Mouse (Mus musculus) kidney, embryonic 16.5 days (tissue): ENCODE measurements around the gene Lamc2. TPM values are rescaled to one million over a fixed set of nuclear protein-coding genes. Genes with fewer than 3 reads are reported as not detected.
"Not testable (repeated sequence)": the region's sequence is repeated elsewhere in the genome, so short reads cannot be mapped to it uniquely, and the experiment has no call there.

Experiments
- ATAC-seq: fragments of 200-750 bp; cut with Nextera tagmentation; 2 replicates; pipeline ENCODE4 v1.8.0; 2017; ENCODE audit warnings: moderate TSS enrichment; ENCODE audit not compliant: low FRiP score, low TSS enrichment
- H3K27ac ChIP-seq: fragments of 300-500 bp; sonication (generic); 2 replicates; pipeline ENCODE4 v1.5.1; 2014; ENCODE audit warnings: low read length
- H3K27me3 ChIP-seq: fragments of 300-500 bp; sonication (generic); 2 replicates; pipeline ENCODE4 v1.6.1; 2014; ENCODE audit warnings: low read length, control low read depth, mixed read lengths; ENCODE audit not compliant: insufficient read depth
- H3K36me3 ChIP-seq: fragments of 300-500 bp; sonication (generic); 2 replicates; pipeline ENCODE4 v1.6.1; 2014; ENCODE audit warnings: low read length, control low read depth, mixed read lengths; ENCODE audit not compliant: insufficient read depth
- H3K4me1 ChIP-seq: fragments of 300-500 bp; sonication (generic); 2 replicates; pipeline ENCODE4 v1.6.1; 2014; ENCODE audit warnings: low read length, control low read depth, mixed read lengths; ENCODE audit not compliant: insufficient read depth
- H3K4me2 ChIP-seq: fragments of 300-500 bp; sonication (generic); replicated peaks from 2 replicates; pipeline ENCODE4 v1.6.1; 2014; ENCODE audit warnings: low read depth, low read length
- H3K4me3 ChIP-seq: fragments of 300-500 bp; sonication (generic); 2 replicates; pipeline ENCODE4 v1.5.1; 2014; ENCODE audit warnings: mild to moderate bottlenecking, low read length
- H3K9ac ChIP-seq: fragments of 300-500 bp; sonication (generic); replicated peaks from 2 replicates; pipeline ENCODE4 v1.6.1; 2014; ENCODE audit warnings: low read length
- H3K9me3 ChIP-seq: fragments of 300-500 bp; sonication (generic); 2 replicates; pipeline ENCODE4 v1.6.1; 2016; ENCODE audit warnings: low read length, control low read depth
- WGBS: fragments of 180-500 bp; shearing (Covaris S2); extraction: QIAGEN DNeasy Blood & Tissue Kit; methylation state at CpG from one replicate; pipeline ENCODE4 v1.1.7; 2014; 5-methylcytosine and 5-hydroxymethylcytosine counted together
- polyA plus RNA-seq: library from polyadenylated mRNA; unstranded; fragments of >200 nt; fragmentation: Nextera tagmentation; extraction: Ambion mirVana; gene quantifications from 2 replicates; pipeline ENCODE4 v1.2.1, GENCODE M21; 2015

The Lamc2 gene
- polyA plus RNA-seq, 1 experiment from 2014 or later: 57.4 TPM

- not testable (repeated sequence) for H3K9ac ChIP-seq, H3K4me2 ChIP-seq, H3K4me1 ChIP-seq, ATAC-seq, H3K4me3 ChIP-seq, H3K36me3 ChIP-seq, H3K27ac ChIP-seq, H3K9me3 ChIP-seq, H3K27me3 ChIP-seq
- WGBS: 91% methylated on average over 7 of the region's 14 CpGs
Measured at GRCm38 (mm10) chr1:153083233-153083632, 103.0 kb downstream of the Lamc2 start.

- Histone ChIP-seq H3K36me3 (no peaks in the 10 kb centered on the region), H3K4me1 (0 out of 2 replicates have a peak, but pooled peaks cover 10% of the 10 kb centered on the region), H3K4me2 (no peak overlapping the region), H3K9me3 (no peaks in the 10 kb centered on the region), H3K9ac (no peak overlapping the region), H3K27me3 (peaks cover 11% of the 10 kb centered on the region), H3K27ac (no peak overlapping the region), H3K4me3 (no peak overlapping the region)
- 42% methylated on average over 6 of the region's 6 CpGs for WGBS
- peak; percentile 78; the same call in 1 of the 2 replicates for ATAC-seq
Measured at GRCm38 (mm10) chr1:153075955-153076354, 110.3 kb downstream of the Lamc2 start.

DNA sequence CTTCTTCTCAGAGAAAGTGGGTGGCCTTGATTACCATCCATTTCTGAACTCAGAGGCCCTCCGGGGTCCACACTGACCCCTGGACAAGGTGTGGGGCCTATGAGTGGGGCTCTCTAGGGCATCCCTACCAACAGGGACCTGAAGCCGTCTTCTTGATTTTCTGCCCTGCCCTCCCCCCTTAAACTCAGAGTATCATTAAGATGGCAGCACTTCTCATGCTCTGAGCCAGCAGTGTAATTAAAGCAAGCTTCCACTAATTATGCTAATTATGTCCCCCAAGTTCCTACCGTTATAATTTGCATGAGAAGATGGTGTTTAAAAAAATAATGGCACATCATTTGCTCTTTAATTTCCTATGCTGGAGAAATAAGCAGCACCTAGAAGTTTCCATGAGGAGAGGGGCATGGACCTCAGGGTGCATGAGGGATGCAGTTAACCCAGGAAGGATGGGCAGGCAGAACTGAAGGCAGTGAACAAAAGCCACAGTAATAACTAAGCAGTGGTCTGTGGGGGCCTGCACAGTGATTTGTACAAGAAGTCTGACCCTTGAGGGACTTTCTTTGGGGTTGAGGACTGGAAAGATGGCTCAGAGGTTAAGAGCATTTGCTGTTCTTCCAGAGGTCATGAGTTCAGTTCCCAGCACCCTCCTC lies 111.0 kb downstream of the Lamc2 start:
- 0 out of 2 replicates have a peak, but pooled peaks cover 10% of the 10 kb centered on the region for H3K4me1 ChIP-seq
- H3K27me3 ChIP-seq: peaks cover 11% of the 10 kb centered on the region
- no peak overlapping the region for H3K4me2 ChIP-seq
- H3K36me3 ChIP-seq: no peaks in the 10 kb centered on the region
- no peak overlapping the region for H3K27ac ChIP-seq
- no peak overlapping the region for H3K9ac ChIP-seq
- H3K4me3 ChIP-seq: no peak overlapping the region
- 78% methylated on average over 3 of the region's 3 CpGs for WGBS
- no peaks in the 10 kb centered on the region for H3K9me3 ChIP-seq
- ATAC-seq: no peak

GRCm38 (mm10) chr1:153073441-153073840 lies 112.8 kb downstream of the Lamc2 start:
- no peak overlapping the region for H3K9ac ChIP-seq
- no peak overlapping the region for H3K4me2 ChIP-seq
- no peak overlapping the region for H3K27ac ChIP-seq
- ATAC-seq: no peak
- no peaks in the 10 kb centered on the region for H3K36me3 ChIP-seq
- WGBS: 19% methylated on average over 9 of the region's 9 CpGs
- no peaks in the 10 kb centered on the region for H3K9me3 ChIP-seq
- H3K4me1 ChIP-seq: 0 out of 2 replicates have a peak, but pooled peaks cover 10% of the 10 kb centered on the region
- H3K4me3 ChIP-seq: no peak overlapping the region
- peaks cover 11% of the 10 kb centered on the region for H3K27me3 ChIP-seq

Other genes with a start within 250 kb of the Lamc2 start
- gene Nmnat2, start 231.5 kb downstream of the Lamc2 start, polyA plus RNA-seq: 0.86 and 1.3 TPM in 2 replicates
- gene Lamc1, start 146.3 kb upstream of the Lamc2 start, polyA plus RNA-seq: 105 and 109 TPM in 2 replicates
- gene Shcbp1l, start 238.7 kb upstream of the Lamc2 start, polyA plus RNA-seq: 0.21 and 0.50 TPM in 2 replicates